ENCODE assay signal across 8 mouse cellular contexts in genomic region chr8:84742171-84743053, GRCm38 (mm10). TPM values are rescaled to one million over a fixed set of nuclear protein-coding genes. Genes with fewer than 3 reads are reported as not detected.
DNase-seq lines count a peak whose midpoint lies in the region; ATAC-seq and TF ChIP-seq lines count a peak whose summit lies in the region.

No protein-coding gene starts in this region.

- ATAC-seq in heart, embryonic 15.5 days (replicated peaks; ENCODE audit: insufficient number of reproducible peaks, insufficient read depth, low FRiP score, low read depth), result peak; percentile 61
- ATAC-seq in liver, embryonic 12.5 days, result no peak
- no peak for ATAC-seq in CD4-positive, CD25-positive, alpha-beta regulatory T cell, adult 4 months

- peak overlapping the region; percentile 56 for H3K27ac ChIP-seq in left cerebral cortex, adult 2 months
- peak overlapping the region; percentile 100 for H3K27ac ChIP-seq in embryonic fibroblast, embryonic 13.5 days (ENCODE audit: insufficient read depth, low read length)
- peak overlapping the region; percentile 82 for H3K27ac ChIP-seq in heart, embryonic 15.5 days
- peak overlapping the region; percentile 48; the same call in 1 of the 2 replicates for H3K27ac ChIP-seq in liver, embryonic 12.5 days

- H3K27me3 ChIP-seq in heart, embryonic 15.5 days, result no peaks in the 10 kb centered on the region
- peaks cover 96% of the 10 kb centered on the region for H3K27me3 ChIP-seq in liver, embryonic 12.5 days (replicated peaks)

- H3K36me3 ChIP-seq in heart, embryonic 15.5 days, result no peaks in the 10 kb centered on the region
- no peaks in the 10 kb centered on the region for H3K36me3 ChIP-seq in liver, embryonic 12.5 days

- intact Hi-C loops in left cerebral cortex, adult 2 months (cut with DNase I), result no loop called here

- H3K4me1 ChIP-seq in embryonic fibroblast, embryonic 13.5 days (ENCODE audit: control insufficient read depth, insufficient read depth, low read length), result peaks cover 49% of the 10 kb centered on the region
- H3K4me1 ChIP-seq in heart, embryonic 15.5 days (replicated peaks), result peaks cover 90% of the 10 kb centered on the region
- peaks cover 76% of the 10 kb centered on the region for H3K4me1 ChIP-seq in liver, embryonic 12.5 days

- WGBS in heart, embryonic 15.5 days, result 20% methylated on average over 32 of the region's 32 CpGs
- WGBS in liver, embryonic 12.5 days (ENCODE audit: insufficient replicate concordance), result 59% methylated on average over 32 of the region's 32 CpGs

- TF ChIP-seq CTCF in left cerebral cortex, adult 2 months (IDR thresholded peaks at IDR 0.05), result no peak
- no peak for TF ChIP-seq CTCF in embryonic fibroblast, embryonic 13.5 days (IDR thresholded peaks at IDR 0.05; ENCODE audit: borderline replicate concordance, insufficient read depth, low read length)

- H3K9ac ChIP-seq in heart, embryonic 15.5 days, result peak overlapping the region; percentile 40
- H3K9ac ChIP-seq in liver, embryonic 12.5 days, result no peak overlapping the region

- no peak for DNase-seq in left cerebral cortex, adult 2 months (ENCODE audit: extremely low spot score in 1 of 2, low spot score in 2 of 2)
- no peak for DNase-seq in left cerebral cortex, adult 9 months (ENCODE audit: low spot score in 2 of 2)
- DNase-seq in skeletal muscle tissue, adult 2 months (ENCODE audit: low read depth, low spot score), result peak; percentile 83
- no peak for DNase-seq in cerebellum, postnatal 25 days

- TF ChIP-seq POLR2A in embryonic fibroblast, embryonic 13.5 days (IDR thresholded peaks at IDR 0.05; ENCODE audit: low read depth, low read length), result no peak

- no peak overlapping the region for H3K4me3 ChIP-seq in left cerebral cortex, adult 2 months
- H3K4me3 ChIP-seq in embryonic fibroblast, embryonic 13.5 days (ENCODE audit: insufficient read depth, low read length), result 0 out of 2 replicates have a peak overlapping the region, but pooled peaks have one; percentile 2
- H3K4me3 ChIP-seq in heart, embryonic 15.5 days, result peak overlapping the region; percentile 27
- no peak overlapping the region for H3K4me3 ChIP-seq in liver, embryonic 12.5 days

- no peaks in the 10 kb centered on the region for H3K9me3 ChIP-seq in heart, embryonic 15.5 days (replicated peaks)
- H3K9me3 ChIP-seq in liver, embryonic 12.5 days (replicated peaks), result no peaks in the 10 kb centered on the region

- peak overlapping the region; percentile 58 for H3K4me2 ChIP-seq in heart, embryonic 15.5 days
- H3K4me2 ChIP-seq in liver, embryonic 12.5 days, result peak overlapping the region; percentile 28

RNA-seq across cellular contexts. Expression of gene G430095P16Rik, which starts 19.6 kb away (rescaled TPM):
- total RNA-seq in left cerebral cortex, adult 2 months (2021), result not detected
- 0.74 TPM in 1 of 2 replicates, not detected in the other for polyA plus RNA-seq in embryonic fibroblast, embryonic 13.5 days (2011; ENCODE audit: insufficient read length, low read depth, missing spikeins)
- 4.5 TPM in 2 replicates for polyA plus RNA-seq in heart, embryonic 15.5 days (2015; fragmentation: Nextera tagmentation; extraction: Ambion mirVana)
- 11.0 and 12.0 TPM in 2 replicates for polyA plus RNA-seq in liver, embryonic 12.5 days (2016; fragmentation: Nextera tagmentation; extraction: Ambion mirVana)
- polyA plus RNA-seq in CD4-positive, CD25-positive, alpha-beta regulatory T cell, adult 4 months (2017; shearing (Covaris generic)), result 10 to 100 TPM; 24.3 to 28.6 TPM

RNA-seq across cellular contexts. Expression of gene Lyl1, which starts 41.2 kb away (rescaled TPM):
- 1 to 10 TPM; 1.6 to 2.6 TPM for total RNA-seq in left cerebral cortex, adult 2 months (2021)
- polyA plus RNA-seq in embryonic fibroblast, embryonic 13.5 days (2011; ENCODE audit: insufficient read length, low read depth, missing spikeins), result not detected in 2 replicates
- polyA plus RNA-seq in heart, embryonic 15.5 days (2015; fragmentation: Nextera tagmentation; extraction: Ambion mirVana), result 9.2 and 13.2 TPM in 2 replicates
- 82.3 and 83.1 TPM in 2 replicates for polyA plus RNA-seq in liver, embryonic 12.5 days (2016; fragmentation: Nextera tagmentation; extraction: Ambion mirVana)
- polyA plus RNA-seq in CD4-positive, CD25-positive, alpha-beta regulatory T cell, adult 4 months (2017; shearing (Covaris generic)), result 1 to 10 TPM; 2.0 to 2.6 TPM

RNA-seq across cellular contexts. Expression of gene Nacc1, which starts 54.8 kb away (rescaled TPM):
- 10 to 100 TPM; 95.5 to 96.8 TPM for total RNA-seq in left cerebral cortex, adult 2 months (2021)
- polyA plus RNA-seq in embryonic fibroblast, embryonic 13.5 days (2011; ENCODE audit: insufficient read length, low read depth, missing spikeins), result 47.2 and 54.9 TPM in 2 replicates
- polyA plus RNA-seq in heart, embryonic 15.5 days (2015; fragmentation: Nextera tagmentation; extraction: Ambion mirVana), result 10.7 and 14.6 TPM in 2 replicates
- 12.5 and 12.9 TPM in 2 replicates for polyA plus RNA-seq in liver, embryonic 12.5 days (2016; fragmentation: Nextera tagmentation; extraction: Ambion mirVana)
- 1 to 10 TPM; 8.1 to 9.1 TPM for polyA plus RNA-seq in CD4-positive, CD25-positive, alpha-beta regulatory T cell, adult 4 months (2017; shearing (Covaris generic))

RNA-seq across cellular contexts. Expression of gene Trmt1, which starts 56.3 kb away (rescaled TPM):
- total RNA-seq in left cerebral cortex, adult 2 months (2021), result 100 to 1,000 TPM; 108 to 115 TPM
- polyA plus RNA-seq in embryonic fibroblast, embryonic 13.5 days (2011; ENCODE audit: insufficient read length, low read depth, missing spikeins), result 80.2 and 86.7 TPM in 2 replicates
- 40.6 and 47.4 TPM in 2 replicates for polyA plus RNA-seq in heart, embryonic 15.5 days (2015; fragmentation: Nextera tagmentation; extraction: Ambion mirVana)
- polyA plus RNA-seq in liver, embryonic 12.5 days (2016; fragmentation: Nextera tagmentation; extraction: Ambion mirVana), result 57.3 and 62.0 TPM in 2 replicates
- polyA plus RNA-seq in CD4-positive, CD25-positive, alpha-beta regulatory T cell, adult 4 months (2017; shearing (Covaris generic)), result 10 to 100 TPM; 45.0 to 60.3 TPM

RNA-seq across cellular contexts. Expression of gene Nfix, which starts 57.7 kb away (rescaled TPM):
- 100 to 1,000 TPM; 347 to 350 TPM for total RNA-seq in left cerebral cortex, adult 2 months (2021)
- polyA plus RNA-seq in embryonic fibroblast, embryonic 13.5 days (2011; ENCODE audit: insufficient read length, low read depth, missing spikeins), result 173 and 236 TPM in 2 replicates
- polyA plus RNA-seq in heart, embryonic 15.5 days (2015; fragmentation: Nextera tagmentation; extraction: Ambion mirVana), result 15.0 and 20.8 TPM in 2 replicates
- 2.8 and 2.9 TPM in 2 replicates for polyA plus RNA-seq in liver, embryonic 12.5 days (2016; fragmentation: Nextera tagmentation; extraction: Ambion mirVana)
- polyA plus RNA-seq in CD4-positive, CD25-positive, alpha-beta regulatory T cell, adult 4 months (2017; shearing (Covaris generic)), result 1 to 10 TPM; 2.8 to 7.2 TPM

Comparison
In these comparisons a context has a peak if more than half of its experiments do, and no peak if none do; other contexts are left out.
1. H3K27ac ChIP-seq: peak in every context shown above with its lines; median percentile 100 in embryonic fibroblast, embryonic 13.5 days; 82 in heart, embryonic 15.5 days; 56 in left cerebral cortex, adult 2 months; 48 in liver, embryonic 12.5 days.
2. H3K4me3 ChIP-seq: peak in embryonic fibroblast, embryonic 13.5 days (single experiment) and heart, embryonic 15.5 days (single experiment); none in left cerebral cortex, adult 2 months (single experiment) and liver, embryonic 12.5 days (single experiment).